Mouse (Mus musculus) T-helper 1 cell (primary cell): ENCODE data around the gene Grip2.

Source experiments
- in situ Hi-C: fragments of 300-600 bp; cut with MboI, MseI; formaldehyde crosslinking; loops from one replicate; pipeline ENCODE4 v1.15.1; 2025; ENCODE audit warnings: high pct_unique_total_duplicates

Grip2 gene

GRCm38 (mm10) chr6:91732138-91732537 is 94.9 kb downstream of the Grip2 start:
- in situ Hi-C loops = no loop called here

DNA sequence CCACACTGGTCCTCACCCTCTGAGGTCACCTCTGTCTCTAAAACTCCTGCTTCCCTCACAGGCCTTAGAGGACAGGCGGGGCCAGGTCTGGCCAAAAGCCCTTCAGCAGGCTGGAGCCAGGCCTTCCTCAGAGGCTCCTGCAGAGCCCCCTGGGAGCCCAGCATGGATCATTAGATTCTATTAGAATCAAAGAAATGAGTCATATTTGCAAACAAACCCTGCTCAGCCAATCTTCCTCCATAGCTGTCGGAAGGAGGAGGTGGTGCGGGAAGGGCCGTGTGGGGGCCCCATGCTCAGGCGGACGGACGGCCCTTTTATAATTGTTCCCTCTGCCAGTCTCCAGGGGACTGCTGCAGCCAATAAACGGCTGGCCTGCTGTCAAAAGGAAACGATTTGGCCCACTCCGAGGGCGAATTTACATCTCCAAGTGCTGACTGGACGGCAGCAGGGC is 97.3 kb downstream of the Grip2 start:
- in situ Hi-C loops = no loop called here

- in situ Hi-C loops = no loop called here
Measured at GRCm38 (mm10) chr6:91728939-91729619, 98.0 kb downstream of the Grip2 start.

DNA sequence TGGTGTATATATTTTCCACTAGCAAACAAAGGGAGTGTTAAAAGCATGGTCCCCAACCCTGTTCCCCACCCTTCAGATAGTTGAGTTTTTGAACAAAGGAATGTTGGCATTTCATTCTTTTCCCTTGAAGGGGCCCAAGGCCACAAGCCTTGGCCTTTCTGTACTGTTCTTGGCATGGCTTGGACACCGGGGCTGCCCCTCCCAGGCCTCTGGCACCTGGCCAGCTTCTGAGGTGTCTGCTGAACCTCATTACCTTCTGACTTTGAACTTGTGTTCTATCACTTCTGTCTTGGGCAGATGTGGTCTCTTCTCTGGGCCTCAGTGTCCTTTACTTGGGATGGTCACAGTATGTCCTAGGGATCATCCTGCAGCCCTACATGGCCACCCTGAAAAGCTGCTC is 99.7 kb downstream of the Grip2 start:
- in situ Hi-C loops = no loop called here

- in situ Hi-C loops = no loop called here
Measured at GRCm38 (mm10) chr6:91721215-91721701, 105.8 kb downstream of the Grip2 start.

DNA sequence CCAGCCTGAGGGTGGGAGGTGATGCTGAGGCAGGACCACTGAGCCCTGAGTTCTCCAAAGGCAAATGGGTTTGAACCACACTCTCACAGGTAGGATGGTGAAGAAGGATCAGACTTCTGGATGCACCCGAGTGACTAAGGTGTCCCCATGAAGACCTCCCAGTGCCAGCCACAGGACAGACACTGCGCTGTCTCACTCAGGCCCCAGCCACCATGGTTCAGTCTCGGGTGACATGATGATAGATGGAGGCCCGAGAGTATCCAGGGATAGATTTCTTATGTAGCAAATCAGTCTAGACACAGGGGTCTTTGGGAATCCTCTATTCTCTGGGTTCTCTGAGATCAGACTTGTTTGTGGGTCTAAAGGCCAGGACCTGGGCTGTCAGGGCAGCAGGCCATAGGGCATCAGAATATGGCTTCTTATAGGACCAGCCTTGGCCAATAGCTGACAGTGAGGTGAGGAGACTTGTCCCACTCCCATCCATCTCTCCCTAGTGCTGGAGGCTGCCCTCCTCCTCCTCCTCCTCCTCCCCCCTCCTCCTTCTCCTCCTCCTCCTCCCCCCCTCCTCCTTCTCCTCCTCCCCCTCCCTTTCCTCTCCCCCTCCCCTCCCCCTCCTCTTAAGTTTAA is 106.3 kb downstream of the Grip2 start:
- in situ Hi-C loops = no loop called here

- in situ Hi-C loops = no loop called here
Measured at GRCm38 (mm10) chr6:91719865-91720533, 107.1 kb downstream of the Grip2 start.

DNA sequence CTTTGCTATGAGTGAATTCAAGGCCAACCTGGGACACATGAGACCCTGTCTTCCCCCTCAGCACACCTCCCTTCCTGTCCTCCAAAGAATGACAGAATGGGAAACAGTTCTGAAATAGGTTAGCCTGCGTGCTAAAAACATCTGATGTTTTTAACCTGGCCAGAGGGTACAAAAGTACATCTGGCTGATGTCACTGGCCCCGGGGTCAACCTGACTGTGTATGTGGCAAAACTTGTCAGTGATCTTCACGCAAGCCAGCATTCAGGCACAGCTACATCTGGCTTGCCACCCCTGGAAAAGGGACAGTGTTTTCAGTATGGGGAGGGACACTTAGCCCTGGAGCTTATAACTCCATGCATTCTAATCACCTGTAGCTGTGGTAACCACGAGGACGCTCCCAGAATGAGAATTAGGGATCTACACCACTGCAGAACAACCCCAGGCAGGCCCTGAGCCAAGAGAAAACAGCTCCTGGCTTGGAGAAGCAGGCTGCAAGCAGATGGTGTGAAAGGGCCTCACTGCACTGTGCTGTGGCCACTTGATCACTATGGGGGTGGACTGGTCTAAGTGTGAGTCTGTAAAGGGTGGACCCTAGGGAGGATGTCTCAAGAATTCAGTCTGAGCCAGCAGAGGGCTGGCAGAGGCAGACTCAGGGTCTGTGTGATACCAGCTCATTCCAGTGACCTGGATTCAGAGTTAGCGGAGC is 107.9 kb downstream of the Grip2 start:
- in situ Hi-C loops = no loop called here

DNA sequence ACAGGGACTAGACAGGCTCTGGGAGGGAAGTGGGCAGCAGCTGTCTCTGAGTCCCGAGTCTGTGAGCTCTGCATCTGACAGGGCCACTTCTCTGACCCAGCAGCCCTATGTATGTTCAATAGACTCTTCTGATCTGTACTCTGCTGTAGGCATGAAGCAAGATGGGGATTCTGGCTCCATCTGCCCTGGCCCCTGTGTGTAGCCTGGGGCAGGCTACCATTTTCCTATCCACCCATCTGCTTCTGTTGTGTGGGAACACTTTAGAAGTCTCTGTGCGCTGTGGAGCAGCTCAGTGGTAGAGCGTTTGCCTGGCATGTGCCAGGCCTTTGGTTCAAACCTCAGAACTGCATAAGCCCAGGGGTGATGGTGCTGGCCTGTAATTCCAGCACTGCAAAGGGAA is 108.4 kb downstream of the Grip2 start:
- in situ Hi-C loops = no loop called here

- in situ Hi-C loops = no loop called here
Measured at GRCm38 (mm10) chr6:91718067-91718466, 109.0 kb downstream of the Grip2 start.

- in situ Hi-C loops = no loop called here
Measured at GRCm38 (mm10) chr6:91715988-91716810, 110.9 kb downstream of the Grip2 start.

DNA sequence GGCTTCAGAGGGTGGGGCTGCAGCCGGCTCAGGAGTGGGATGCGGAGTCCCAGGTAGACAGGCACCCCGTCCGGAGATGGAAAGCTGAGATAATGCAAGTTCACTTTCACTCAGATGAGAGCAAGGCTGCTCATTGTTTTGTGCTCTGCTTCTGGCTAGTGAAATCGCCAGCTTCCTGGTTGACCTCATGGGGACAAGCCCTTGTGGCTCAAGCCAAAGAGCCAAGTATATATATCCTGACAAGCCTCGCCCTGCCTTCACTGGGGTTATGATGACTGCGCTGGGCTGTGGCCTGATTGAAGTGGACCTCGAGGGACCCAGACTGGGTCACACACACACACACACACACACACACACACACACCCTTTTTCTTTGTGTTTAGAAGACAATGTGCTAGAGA is 112.0 kb downstream of the Grip2 start:
- in situ Hi-C loops = no loop called here

- in situ Hi-C loops = no loop called here
Measured at GRCm38 (mm10) chr6:91713370-91713896, 113.6 kb downstream of the Grip2 start.

DNA sequence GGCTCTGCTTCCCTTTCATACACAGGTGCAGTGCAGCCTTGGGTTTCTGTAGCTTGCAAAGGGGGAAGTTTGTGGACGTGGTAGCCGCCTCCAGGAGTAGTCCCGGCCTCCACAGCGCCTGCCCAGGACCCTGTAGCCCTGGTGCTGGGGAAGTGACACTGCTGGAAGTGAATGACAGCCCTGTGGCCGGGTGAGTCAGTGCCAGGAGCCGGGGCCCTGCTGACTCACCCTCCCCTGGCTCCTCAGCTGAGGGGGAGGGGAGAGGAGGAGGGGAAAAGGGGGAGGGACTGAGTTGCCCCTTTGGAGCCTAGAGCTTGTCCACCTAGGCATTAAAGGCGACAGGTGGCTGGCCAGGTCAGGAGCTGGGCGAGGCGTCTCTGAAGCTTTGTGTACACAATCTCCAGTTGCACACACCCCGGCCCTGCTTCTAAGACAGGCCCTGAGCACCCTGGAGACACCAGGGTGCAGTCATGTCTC is 114.2 kb downstream of the Grip2 start:
- in situ Hi-C loops = no loop called here

DNA sequence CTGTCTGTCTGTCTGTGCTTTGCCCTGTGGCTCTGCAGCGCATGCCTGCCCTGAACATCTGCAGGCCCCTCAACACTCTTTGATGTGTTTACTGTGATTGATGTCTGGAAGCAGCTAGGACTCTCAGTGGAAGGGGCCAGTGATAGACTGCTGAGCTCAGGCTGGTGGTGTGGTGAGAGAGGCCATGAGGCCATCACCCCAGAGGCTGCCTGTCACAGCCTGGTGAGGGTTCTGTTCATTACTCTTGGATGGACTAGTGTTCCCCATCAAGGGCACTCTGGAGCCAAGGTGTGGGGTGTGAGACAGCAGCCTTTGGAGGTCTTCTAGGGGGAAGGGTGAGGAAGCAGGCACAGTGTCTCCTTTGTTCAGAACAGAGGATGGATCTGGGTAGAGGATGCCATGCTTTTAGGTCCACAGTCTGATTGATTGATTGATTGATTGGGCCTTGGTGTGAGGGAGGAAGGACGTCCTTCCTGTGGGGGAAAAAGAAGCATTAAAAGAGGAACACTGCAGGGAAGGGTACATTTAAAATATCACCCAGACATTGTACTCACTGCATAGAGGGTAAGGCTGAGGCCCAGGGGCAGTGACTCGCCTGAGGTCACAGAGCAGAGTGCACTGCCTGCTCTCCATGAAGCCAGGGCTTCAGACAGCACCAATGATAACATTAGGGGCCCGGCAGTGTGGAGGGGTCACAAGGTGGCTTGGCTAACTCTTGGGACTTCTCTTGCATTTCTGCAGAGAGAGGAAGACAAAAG is 114.8 kb downstream of the Grip2 start:
- in situ Hi-C loops = no loop called here
